Mouse (Mus musculus): ENCODE measurements around the gene Vps13d.

Vps13d gene

GRCm38 (mm10) chr4:145099344-145099743, 95.5 kb downstream of the Vps13d start:
- in situ Hi-C loops (cut with MboI; ENCODE audit: low sequenced_read_pairs) = no loop called here

- in situ Hi-C loops (cut with MboI; ENCODE audit: low sequenced_read_pairs) = no loop called here
Observed at GRCm38 (mm10) chr4:145097974-145098373, 96.8 kb downstream of the Vps13d start.

GRCm38 (mm10) chr4:145096481-145097039, 98.2 kb downstream of the Vps13d start:
- in situ Hi-C loops (cut with MboI; ENCODE audit: low sequenced_read_pairs) = no loop called here

GRCm38 (mm10) chr4:145086509-145086908, 108.3 kb downstream of the Vps13d start:
- in situ Hi-C loops (cut with MboI; ENCODE audit: low sequenced_read_pairs) = no loop called here

- in situ Hi-C loops (cut with MboI; ENCODE audit: low sequenced_read_pairs) = no loop called here
Observed at GRCm38 (mm10) chr4:145079324-145079723, 115.5 kb downstream of the Vps13d start.

GRCm38 (mm10) chr4:145074276-145074675, 120.5 kb downstream of the Vps13d start:
- in situ Hi-C loops (cut with MboI; ENCODE audit: low sequenced_read_pairs) = no loop called here

- in situ Hi-C loops (cut with MboI; ENCODE audit: low sequenced_read_pairs) = no loop called here
Observed at GRCm38 (mm10) chr4:145073728-145074127, 121.1 kb downstream of the Vps13d start.

GRCm38 (mm10) chr4:145071942-145072341, 122.9 kb downstream of the Vps13d start:
- in situ Hi-C loops (cut with MboI; ENCODE audit: low sequenced_read_pairs) = no loop called here

GRCm38 (mm10) chr4:145067019-145067680, 127.7 kb downstream of the Vps13d start:
- in situ Hi-C loops (cut with MboI; ENCODE audit: low sequenced_read_pairs) = no loop called here

- in situ Hi-C loops (cut with MboI; ENCODE audit: low sequenced_read_pairs) = no loop called here
Observed at GRCm38 (mm10) chr4:145066336-145067018, 128.3 kb downstream of the Vps13d start.

GRCm38 (mm10) chr4:145058749-145059442, 135.9 kb downstream of the Vps13d start:
- in situ Hi-C loops (cut with MboI; ENCODE audit: low sequenced_read_pairs) = no loop called here

GRCm38 (mm10) chr4:145056346-145056745, 138.5 kb downstream of the Vps13d start:
- in situ Hi-C loops (cut with MboI; ENCODE audit: low sequenced_read_pairs) = no loop called here

GRCm38 (mm10) chr4:145055792-145056191, 139.0 kb downstream of the Vps13d start:
- in situ Hi-C loops (cut with MboI; ENCODE audit: low sequenced_read_pairs) = no loop called here

GRCm38 (mm10) chr4:145054369-145054768, 140.4 kb downstream of the Vps13d start:
- in situ Hi-C loops (cut with MboI; ENCODE audit: low sequenced_read_pairs) = no loop called here

GRCm38 (mm10) chr4:145052697-145053096, 142.1 kb downstream of the Vps13d start:
- in situ Hi-C loops (cut with MboI; ENCODE audit: low sequenced_read_pairs) = no loop called here

- in situ Hi-C loops (cut with MboI; ENCODE audit: low sequenced_read_pairs) = no loop called here
Observed at GRCm38 (mm10) chr4:145052282-145052681, 142.5 kb downstream of the Vps13d start.

GRCm38 (mm10) chr4:145051209-145051969, 143.4 kb downstream of the Vps13d start:
- in situ Hi-C loops (cut with MboI; ENCODE audit: low sequenced_read_pairs) = no loop called here

- in situ Hi-C loops (cut with MboI; ENCODE audit: low sequenced_read_pairs) = no loop called here
Observed at GRCm38 (mm10) chr4:145050518-145051208, 144.1 kb downstream of the Vps13d start.

GRCm38 (mm10) chr4:145047964-145048363, 146.8 kb downstream of the Vps13d start:
- in situ Hi-C loops (cut with MboI; ENCODE audit: low sequenced_read_pairs) = no loop called here

GRCm38 (mm10) chr4:145046032-145046401, 148.8 kb downstream of the Vps13d start:
- in situ Hi-C loops (cut with MboI; ENCODE audit: low sequenced_read_pairs) = no loop called here

All from CH12F3 (cell line).